Mouse (Mus musculus) intestine, embryonic 14.5 days (tissue): ENCODE data around the gene Mertk. TPM values are rescaled to one million over a fixed set of nuclear protein-coding genes. Genes with fewer than 3 reads are reported as not detected.

ENCODE experiments used
- ATAC-seq: fragments of 200-750 bp; cut with Nextera tagmentation; replicated peaks from 2 replicates; pipeline ENCODE4 v1.8.0; 2017; ENCODE audit warnings: low read depth, moderate number of reproducible peaks, moderate TSS enrichment, moderate library complexity; ENCODE audit not compliant: low FRiP score, low TSS enrichment
- DNase-seq: peaks from one replicate; pipeline ENCODE4 v3.0.0-alpha.2; 2018; ENCODE audit warnings: low spot score
- H3K27ac ChIP-seq: fragments of 300-500 bp; sonication (generic); 2 replicates; pipeline ENCODE4 v1.5.1; 2014; ENCODE audit warnings: low read depth, mild to moderate bottlenecking, control low read depth
- H3K27me3 ChIP-seq: fragments of 300-500 bp; sonication (generic); replicated peaks from 2 replicates; pipeline ENCODE4 v1.6.1; 2014; ENCODE audit warnings: low read length, control low read depth; ENCODE audit not compliant: control insufficient read depth, insufficient read depth
- H3K36me3 ChIP-seq: fragments of 300-500 bp; sonication (generic); 2 replicates; pipeline ENCODE4 v1.6.1; 2014; ENCODE audit warnings: low read length, control low read depth; ENCODE audit not compliant: control insufficient read depth, insufficient read depth
- H3K4me1 ChIP-seq: fragments of 300-500 bp; sonication (generic); replicated peaks from 2 replicates; pipeline ENCODE4 v1.6.1; 2014; ENCODE audit warnings: low read length, control low read depth, mixed read lengths; ENCODE audit not compliant: control insufficient read depth, insufficient read depth
- H3K4me2 ChIP-seq: fragments of 300-500 bp; sonication (generic); 2 replicates; pipeline ENCODE4 v1.6.1; 2014; ENCODE audit warnings: low read length
- H3K4me3 ChIP-seq: fragments of 300-500 bp; sonication (generic); 2 replicates; pipeline ENCODE4 v1.5.1; 2014; ENCODE audit warnings: low read depth, low read length, control low read depth, mixed read lengths
- H3K9ac ChIP-seq: fragments of 300-500 bp; sonication (generic); 2 replicates; pipeline ENCODE4 v1.6.1; 2014; ENCODE audit warnings: mild to moderate bottlenecking, low read length
- H3K9me3 ChIP-seq: fragments of 300-500 bp; sonication (generic); 2 replicates; pipeline ENCODE4 v1.6.1; 2016; ENCODE audit warnings: low read length, control low read depth; ENCODE audit not compliant: control insufficient read depth
- WGBS: fragments of 180-500 bp; shearing (Covaris S2); extraction: QIAGEN DNeasy Blood & Tissue Kit; methylation state at CpG from one replicate; pipeline ENCODE4 v1.1.7; 2014; 5-methylcytosine and 5-hydroxymethylcytosine counted together
- polyA plus RNA-seq: library from polyadenylated mRNA; unstranded; fragments of >200 nt; fragmentation: Nextera tagmentation; extraction: Ambion mirVana; gene quantifications from 2 replicates; pipeline ENCODE4 v1.2.1, GENCODE M21; 2014

The Mertk gene
- polyA plus RNA-seq, 1 experiment from 2014 or later = 7.0 TPM

DNA sequence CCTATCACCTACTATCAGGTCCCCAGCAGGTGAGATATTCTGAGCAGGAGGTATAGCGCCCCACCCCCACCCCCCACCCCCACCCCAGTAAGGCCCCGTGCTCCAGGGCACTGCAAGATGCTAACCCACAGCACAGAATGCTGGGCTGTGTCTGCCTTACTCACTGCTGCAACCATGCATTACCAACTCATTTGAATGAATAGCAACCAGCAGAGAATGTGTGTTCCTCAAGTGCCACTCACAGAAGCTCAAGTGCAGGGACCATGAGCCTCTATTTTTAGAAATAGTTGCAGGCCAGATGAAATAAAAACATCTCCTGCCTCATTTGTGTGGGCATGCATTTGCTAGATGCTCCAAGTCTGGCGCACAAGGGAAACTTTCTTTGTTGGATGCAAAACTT is 28.8 kb downstream of the Mertk start:
- no peaks in the 10 kb centered on the region for H3K36me3 ChIP-seq
- no peak overlapping the region for H3K4me3 ChIP-seq
- ATAC-seq (no peak), DNase-seq (no peak)
- 62% methylated on average over 3 of the region's 3 CpGs for WGBS
- H3K27ac ChIP-seq = no peak overlapping the region
- H3K9me3 ChIP-seq = no peaks in the 10 kb centered on the region
- H3K27me3 ChIP-seq = no peaks in the 10 kb centered on the region
- no peak overlapping the region for H3K9ac ChIP-seq
- H3K4me2 ChIP-seq = no peak overlapping the region
- 0 out of 2 replicates have a peak, but pooled peaks cover 6% of the 10 kb centered on the region for H3K4me1 ChIP-seq

DNA sequence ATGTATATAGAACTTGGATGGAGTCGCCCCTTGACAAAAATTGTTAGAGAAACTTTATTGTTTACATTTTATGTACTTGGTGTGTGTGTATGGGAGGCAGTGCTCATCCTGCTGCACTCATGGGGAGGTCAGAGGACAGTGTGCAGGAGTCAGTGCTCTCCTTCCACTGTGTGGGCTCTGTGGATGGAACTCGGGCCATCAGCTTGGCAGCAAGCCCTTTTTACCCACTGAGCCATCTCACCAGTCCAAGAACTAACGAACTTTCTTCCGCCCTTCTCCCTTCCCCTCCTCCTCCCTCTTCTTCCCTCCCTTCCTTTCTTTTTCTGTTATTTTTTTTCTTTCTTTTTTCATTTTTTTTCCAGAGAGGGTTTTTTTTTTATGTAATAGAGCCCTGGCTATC is 29.3 kb downstream of the Mertk start:
- Histone ChIP-seq H3K4me3 (no peak overlapping the region), H3K9me3 (no peaks in the 10 kb centered on the region), H3K4me1 (0 out of 2 replicates have a peak, but pooled peaks cover 6% of the 10 kb centered on the region), H3K27ac (no peak overlapping the region), H3K4me2 (no peak overlapping the region), H3K36me3 (no peaks in the 10 kb centered on the region), H3K9ac (no peak overlapping the region), H3K27me3 (no peaks in the 10 kb centered on the region)
- 75% methylated on average over 4 of the region's 4 CpGs for WGBS
- DNase-seq (no peak), ATAC-seq (no peak)

DNA sequence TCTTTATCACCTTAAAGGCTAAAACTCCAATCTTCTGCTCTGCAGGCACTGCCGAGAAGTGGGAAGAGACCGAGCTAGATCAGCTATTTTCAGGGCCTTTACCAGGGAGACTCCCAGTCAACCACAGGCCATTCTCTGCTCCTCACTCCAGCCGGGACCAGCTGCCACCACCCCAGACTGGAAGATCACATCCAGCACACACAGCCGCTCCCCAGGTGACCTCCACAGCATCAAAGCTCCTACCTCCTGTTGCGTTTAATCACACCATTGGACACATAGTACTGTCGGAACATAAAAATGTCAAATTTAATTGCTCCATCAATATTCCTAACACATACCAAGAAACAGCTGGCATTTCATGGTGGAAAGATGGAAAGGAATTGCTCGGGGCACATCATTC is 30.4 kb downstream of the Mertk start:
- Histone ChIP-seq H3K4me2 (no peak overlapping the region), H3K4me3 (no peak overlapping the region), H3K27me3 (no peaks in the 10 kb centered on the region), H3K9ac (no peak overlapping the region), H3K9me3 (no peaks in the 10 kb centered on the region), H3K4me1 (0 out of 2 replicates have a peak, but pooled peaks cover 6% of the 10 kb centered on the region), H3K36me3 (no peaks in the 10 kb centered on the region), H3K27ac (no peak overlapping the region)
- DNase-seq (no peak), ATAC-seq (no peak)
- 57% methylated on average over 7 of the region's 7 CpGs for WGBS

DNA sequence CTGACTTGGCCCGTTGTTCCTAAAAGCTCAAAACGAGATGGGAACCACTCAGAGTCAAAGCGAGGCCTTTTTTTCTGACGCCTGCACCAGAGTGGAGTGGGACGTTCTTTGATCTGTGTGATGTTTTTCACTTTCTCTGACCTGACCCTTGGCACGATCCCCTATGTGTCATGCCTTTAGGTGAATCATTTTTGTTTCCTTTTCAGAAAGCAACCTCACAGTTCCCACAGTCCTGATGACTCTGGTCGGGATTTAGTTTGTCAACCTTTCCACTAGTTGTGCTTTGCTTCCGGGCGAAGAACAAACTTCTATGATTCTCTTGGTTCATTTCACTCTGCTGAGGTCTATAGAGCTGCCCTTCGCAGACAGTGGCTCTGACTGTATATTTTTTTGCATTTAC is 32.8 kb downstream of the Mertk start:
- H3K4me2 ChIP-seq = no peak overlapping the region
- H3K9me3 ChIP-seq = no peaks in the 10 kb centered on the region
- H3K4me3 ChIP-seq = no peak overlapping the region
- no peaks in the 10 kb centered on the region for H3K36me3 ChIP-seq
- no peak overlapping the region for H3K9ac ChIP-seq
- peaks cover 12% of the 10 kb centered on the region; the same call in 1 of the 2 replicates for H3K4me1 ChIP-seq
- DNase-seq = no peak
- 63% methylated on average over 10 of the region's 10 CpGs for WGBS
- no peaks in the 10 kb centered on the region for H3K27me3 ChIP-seq
- ATAC-seq = no peak
- H3K27ac ChIP-seq = no peak overlapping the region

DNA sequence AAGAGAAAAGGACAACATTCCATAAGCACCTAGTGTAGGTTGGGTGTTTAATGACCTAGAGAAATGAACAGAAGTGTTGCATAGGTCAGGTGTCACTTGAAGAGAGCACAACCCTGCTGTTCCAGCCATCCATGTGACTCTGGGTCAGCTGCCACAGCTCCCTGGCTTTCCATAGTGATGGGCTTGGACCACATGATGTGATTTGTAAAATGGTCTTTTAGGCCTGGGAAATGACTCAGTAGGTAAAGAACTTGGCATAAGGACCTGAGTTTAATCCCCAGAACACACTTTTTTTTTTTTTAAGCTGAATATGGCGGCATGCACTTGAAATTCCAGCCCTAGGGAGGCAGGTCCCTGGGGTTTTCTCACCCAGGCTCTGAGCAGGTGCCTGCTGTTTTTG is 33.2 kb downstream of the Mertk start:
- ATAC-seq (no peak), DNase-seq (no peak)

DNA sequence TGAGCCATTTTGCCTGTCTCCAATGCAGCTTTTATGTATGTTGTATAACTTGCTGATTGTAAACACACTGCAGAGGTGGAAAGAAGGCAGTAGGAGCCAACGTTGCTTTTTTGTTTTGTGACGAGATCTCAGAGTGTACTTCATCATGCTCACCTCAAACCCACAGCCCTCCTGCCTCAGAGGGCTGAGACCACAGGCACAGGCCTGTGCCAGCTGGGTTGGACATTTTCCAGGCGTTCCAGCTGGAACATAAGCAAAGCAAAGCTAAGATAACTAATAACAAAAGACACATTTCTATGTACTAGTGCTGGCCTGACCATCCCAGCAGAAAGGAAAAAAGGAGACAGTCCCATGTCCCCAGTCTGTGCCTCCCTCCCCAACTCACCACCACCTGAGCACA is 36.3 kb downstream of the Mertk start:
- ATAC-seq (no peak), DNase-seq (no peak)
- H3K27ac ChIP-seq = 0 out of 2 replicates have a peak overlapping the region, but pooled peaks have one; percentile 38
- H3K4me3 ChIP-seq = no peak overlapping the region
- WGBS = 39% methylated on average over 3 of the region's 3 CpGs
- H3K4me2 ChIP-seq = no peak overlapping the region
- H3K27me3 ChIP-seq = no peaks in the 10 kb centered on the region
- no peaks in the 10 kb centered on the region for H3K9me3 ChIP-seq
- peaks cover 6% of the 10 kb centered on the region; the same call in 1 of the 2 replicates for H3K4me1 ChIP-seq
- H3K9ac ChIP-seq = no peak overlapping the region
- peaks cover 9% of the 10 kb centered on the region; the same call in 1 of the 2 replicates for H3K36me3 ChIP-seq

More for the DNA sequence above, 33.2 kb downstream of the Mertk start:
- Histone ChIP-seq H3K4me1 (peaks cover 12% of the 10 kb centered on the region; the same call in 1 of the 2 replicates), H3K9me3 (no peaks in the 10 kb centered on the region), H3K36me3 (no peaks in the 10 kb centered on the region), H3K9ac (no peak overlapping the region), H3K27ac (no peak overlapping the region), H3K27me3 (no peaks in the 10 kb centered on the region), H3K4me3 (no peak overlapping the region), H3K4me2 (no peak overlapping the region)
- 82% methylated on average over 1 of the region's 1 CpGs for WGBS

DNA sequence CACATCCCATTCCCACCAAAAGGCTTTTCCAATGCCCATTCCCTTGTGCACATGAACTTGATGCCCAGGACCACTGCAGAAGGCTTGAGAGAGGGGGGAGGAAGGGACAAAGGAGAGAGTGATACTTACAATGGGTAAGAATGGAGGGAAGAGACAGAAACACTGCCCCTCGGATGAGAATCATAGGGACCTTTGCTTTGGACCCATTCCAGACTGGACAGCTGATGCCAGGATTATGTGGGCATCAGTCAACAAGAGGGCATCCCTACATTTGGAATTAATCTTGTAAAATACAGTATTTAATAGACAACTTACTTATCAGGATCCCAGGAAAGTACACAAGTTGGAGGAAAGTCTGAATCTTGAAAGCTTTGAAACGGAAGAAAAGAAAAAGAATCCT is 38.3 kb downstream of the Mertk start:
- Histone ChIP-seq H3K4me1 (peaks cover 6% of the 10 kb centered on the region; the same call in 1 of the 2 replicates), H3K9me3 (no peaks in the 10 kb centered on the region), H3K9ac (no peak overlapping the region), H3K4me3 (no peak overlapping the region), H3K36me3 (peaks cover 9% of the 10 kb centered on the region; the same call in 1 of the 2 replicates), H3K27me3 (no peaks in the 10 kb centered on the region), H3K4me2 (no peak overlapping the region), H3K27ac (no peak overlapping the region)
- no peak for DNase-seq
- no peak for ATAC-seq
- 88% methylated on average over 2 of the region's 2 CpGs for WGBS

DNA sequence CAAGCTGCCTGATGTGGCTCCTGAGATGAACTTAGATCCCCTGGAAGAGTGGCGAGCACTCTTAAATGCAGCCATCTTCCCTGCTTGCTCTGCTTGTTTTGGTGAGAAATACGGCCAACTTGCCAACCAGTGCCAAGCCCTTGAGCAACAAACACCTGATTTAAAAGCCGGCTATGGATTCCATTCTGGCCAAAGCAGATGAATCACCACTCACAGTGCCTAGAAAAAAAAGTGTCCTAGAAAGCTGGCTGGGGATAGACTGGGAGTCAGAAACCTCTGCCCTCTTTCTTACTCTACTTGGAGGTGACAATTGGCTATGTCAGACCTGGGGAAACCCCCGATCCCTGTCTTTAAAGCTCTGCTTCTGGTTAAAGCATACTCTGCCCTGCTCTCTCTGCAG is 39.0 kb downstream of the Mertk start:
- ATAC-seq = no peak
- WGBS = 89% methylated on average over 4 of the region's 4 CpGs
- no peak overlapping the region for H3K4me2 ChIP-seq

DNA sequence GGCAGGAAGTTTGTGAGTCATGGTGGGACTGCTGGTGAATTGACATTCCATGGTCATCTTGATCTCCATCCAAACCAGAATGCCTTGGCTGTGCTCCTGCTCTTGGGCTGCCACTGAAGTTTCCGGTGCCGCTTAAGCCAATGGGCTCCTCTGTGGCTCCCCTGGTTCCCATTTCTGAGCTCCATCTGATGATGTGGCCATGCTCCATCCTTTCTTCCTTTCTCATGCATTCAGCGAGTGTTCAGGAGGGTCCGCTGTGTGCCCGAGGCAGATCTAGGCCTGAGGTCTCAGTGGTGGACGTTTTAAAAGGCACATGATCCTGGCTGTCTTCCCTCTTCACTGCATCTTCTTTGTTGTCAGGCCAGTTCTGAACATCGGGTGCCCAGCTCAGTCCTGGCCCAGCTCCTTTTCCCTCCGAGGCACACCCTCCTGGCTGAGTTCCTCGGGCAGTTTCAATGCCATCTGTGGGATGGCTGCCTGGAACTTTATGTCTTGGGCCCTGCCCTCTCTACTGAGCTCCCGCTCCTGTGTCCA is 40.0 kb downstream of the Mertk start:
- Histone ChIP-seq H3K9me3 (no peaks in the 10 kb centered on the region), H3K4me3 (no peak overlapping the region), H3K4me1 (peaks cover 6% of the 10 kb centered on the region; the same call in 1 of the 2 replicates), H3K9ac (no peak overlapping the region), H3K27ac (no peak overlapping the region), H3K36me3 (peaks cover 9% of the 10 kb centered on the region; the same call in 1 of the 2 replicates), H3K27me3 (no peaks in the 10 kb centered on the region), H3K4me2 (no peak overlapping the region)
- 87% methylated on average over 10 of the region's 10 CpGs for WGBS
- ATAC-seq = no peak
- DNase-seq = no peak

More for the DNA sequence above, 39.0 kb downstream of the Mertk start:
- no peak for DNase-seq
- Histone ChIP-seq H3K4me3 (no peak overlapping the region), H3K9ac (no peak overlapping the region), H3K36me3 (peaks cover 9% of the 10 kb centered on the region; the same call in 1 of the 2 replicates), H3K4me1 (peaks cover 6% of the 10 kb centered on the region; the same call in 1 of the 2 replicates), H3K9me3 (no peaks in the 10 kb centered on the region), H3K27me3 (no peaks in the 10 kb centered on the region), H3K27ac (no peak overlapping the region)
